Mouse (Mus musculus) bone marrow macrophage, adult 2 months (primary cell): Measurements from ENCODE around the gene Ube2h. TPM values are rescaled to one million over a fixed set of nuclear protein-coding genes. Genes with fewer than 3 reads are reported as not detected.
A peak's percentile ranks its signal among the peaks of the same experiment; 100 is the strongest.

Experiments
- H3K27ac ChIP-seq: 2 replicates; pipeline ENCODE4 v1.5.1; 2012; ENCODE audit warnings: low read depth, low read length; ENCODE audit not compliant: insufficient read depth
- H3K4me1 ChIP-seq: 2 replicates; pipeline ENCODE4 v1.6.1; 2012; ENCODE audit warnings: low read length; ENCODE audit not compliant: control insufficient read depth, insufficient read depth
- H3K4me3 ChIP-seq: 2 replicates; pipeline ENCODE4 v1.5.1; 2012; ENCODE audit warnings: mild to moderate bottlenecking, low read length, moderate library complexity; ENCODE audit not compliant: insufficient read depth
- CTCF ChIP-seq: IDR thresholded peaks from 2 replicates; pipeline ENCODE4 v1.5.1; 2012; ENCODE audit warnings: low read depth, mild to moderate bottlenecking, low read length, moderate library complexity
- POLR2A ChIP-seq: IDR thresholded peaks from 2 replicates; pipeline ENCODE4 v1.6.1; 2012; ENCODE audit warnings: mild to moderate bottlenecking, low read depth, low read length, borderline replicate concordance
- polyA plus RNA-seq: library from polyadenylated mRNA; stranded (reverse); fragments of >200 nt; gene quantifications from 2 replicates; pipeline ENCODE4 v1.2.4, GENCODE M21; 2012; ENCODE audit not compliant: missing spikeins, insufficient read depth, insufficient read length

Ube2h gene
- polyA plus RNA-seq, 1 experiment: 39.4 TPM

- H3K4me1 ChIP-seq: 0 out of 2 replicates have a peak, but pooled peaks cover 2% of the 10 kb centered on the region
These were observed 132.4 kb downstream of the Ube2h start for GRCm38 (mm10) chr6:30171967-30172366.

DNA sequence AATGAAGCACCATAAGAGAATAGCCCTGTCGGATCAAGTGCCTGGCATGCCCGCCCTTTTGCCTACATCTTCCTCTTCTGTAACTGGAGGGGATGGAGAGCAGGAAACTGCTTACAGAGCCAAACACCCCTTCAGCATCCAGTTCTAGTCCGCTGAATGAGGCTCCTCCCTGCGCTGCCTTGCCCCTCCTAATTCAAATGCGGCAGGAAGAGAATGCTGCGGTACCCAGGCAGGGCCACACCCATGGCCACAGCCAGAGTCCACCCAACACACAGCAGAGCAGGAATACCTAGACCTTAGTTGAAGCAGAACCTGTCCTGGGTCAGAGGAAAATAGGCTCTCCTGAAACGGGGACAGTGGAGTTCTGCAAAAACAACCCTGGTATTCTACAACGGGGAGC is 133.1 kb downstream of the Ube2h start:
- Histone ChIP-seq H3K27ac (no peak overlapping the region), H3K4me1 (peaks cover 7% of the 10 kb centered on the region; the same call in 1 of the 2 replicates), H3K4me3 (no peak overlapping the region)
- TF ChIP-seq CTCF (no peak), POLR2A (no peak)

More at GRCm38 (mm10) chr6:30171967-30172366, 132.4 kb downstream of the Ube2h start:
- Histone ChIP-seq H3K27ac (no peak overlapping the region), H3K4me3 (no peak overlapping the region)
- TF ChIP-seq CTCF: no peak
- TF ChIP-seq POLR2A: no peak

GRCm38 (mm10) chr6:30169148-30169547 is 135.2 kb downstream of the Ube2h start:
- no peak overlapping the region for H3K4me3 ChIP-seq
- TF ChIP-seq CTCF (no peak), POLR2A (no peak)
- H3K4me1 ChIP-seq: peaks cover 8% of the 10 kb centered on the region; the same call in 1 of the 2 replicates
- H3K27ac ChIP-seq: no peak overlapping the region

DNA sequence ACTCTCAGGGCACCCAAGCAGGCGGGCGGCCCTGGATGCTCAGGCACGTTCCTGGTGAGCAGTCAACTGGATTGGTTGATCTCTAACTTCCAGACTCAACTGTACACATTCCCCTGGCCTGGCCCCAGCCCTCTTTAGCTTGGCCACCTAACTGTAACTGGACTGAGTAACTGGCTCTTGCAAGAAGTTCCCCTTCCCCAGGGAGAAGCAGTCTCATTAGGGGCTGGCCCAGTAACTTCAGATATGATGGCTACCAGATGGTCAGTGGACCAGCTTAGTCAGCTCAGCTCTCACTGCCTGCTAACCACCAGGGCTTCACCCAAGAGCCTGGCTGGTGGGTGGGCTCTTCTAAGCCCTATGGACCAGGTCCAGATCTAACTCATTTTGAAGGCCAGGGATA is 136.1 kb downstream of the Ube2h start:
- no peak for TF ChIP-seq POLR2A
- TF ChIP-seq CTCF: no peak
- Histone ChIP-seq H3K4me3 (no peak overlapping the region), H3K4me1 (peaks cover 6% of the 10 kb centered on the region; the same call in 1 of the 2 replicates), H3K27ac (no peak overlapping the region)

DNA sequence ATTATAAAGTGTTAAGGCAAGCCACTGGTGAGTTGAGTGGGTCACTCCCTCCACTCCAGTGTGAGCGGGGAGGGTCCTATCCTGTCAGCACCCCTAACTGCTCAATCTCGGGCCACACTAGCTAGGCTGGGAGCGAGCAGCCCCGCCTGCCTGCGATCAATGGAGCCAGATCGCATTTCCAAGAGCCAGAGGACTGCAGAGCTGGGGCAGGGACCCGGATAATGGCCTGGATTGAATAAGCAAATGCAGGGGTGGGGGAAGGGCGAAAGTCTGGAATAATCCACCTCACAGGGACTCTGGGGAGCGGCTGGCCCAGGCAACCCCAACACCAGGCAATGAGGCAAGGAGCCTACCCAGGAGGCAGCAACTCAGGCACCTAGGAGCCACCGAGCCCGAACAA is 137.1 kb downstream of the Ube2h start:
- TF ChIP-seq POLR2A: no peak
- no peak for TF ChIP-seq CTCF
- H3K4me3 ChIP-seq: no peak overlapping the region
- H3K27ac ChIP-seq: no peak overlapping the region
- H3K4me1 ChIP-seq: peaks cover 15% of the 10 kb centered on the region

GRCm38 (mm10) chr6:30166349-30166748 is 138.0 kb downstream of the Ube2h start:
- no peak overlapping the region for H3K4me3 ChIP-seq
- H3K4me1 ChIP-seq: peaks cover 22% of the 10 kb centered on the region
- TF ChIP-seq POLR2A (no peak), CTCF (no peak)
- no peak overlapping the region for H3K27ac ChIP-seq

DNA sequence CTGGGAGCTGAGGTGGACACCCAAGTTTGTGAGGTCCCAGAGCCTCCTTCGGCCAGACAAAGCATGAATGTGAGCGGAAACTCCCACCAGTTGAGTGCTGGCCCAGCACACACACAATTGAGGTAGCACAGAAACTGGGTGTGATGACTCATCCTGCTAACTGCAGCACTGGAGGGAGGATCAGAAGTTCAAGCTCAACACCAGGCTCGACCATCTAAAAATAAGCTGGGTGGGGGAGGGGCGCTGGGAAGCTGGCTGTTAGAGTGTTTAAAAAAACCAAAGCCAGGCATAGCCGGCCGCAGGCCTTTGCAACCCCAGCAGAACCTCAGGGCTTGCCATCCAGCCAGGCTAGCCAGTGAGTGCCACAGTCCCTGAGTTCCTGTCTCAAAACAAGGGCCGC is 142.2 kb downstream of the Ube2h start:
- TF ChIP-seq POLR2A (no peak), CTCF (no peak)
- Histone ChIP-seq H3K4me3 (no peak overlapping the region), H3K27ac (peak overlapping the region; percentile 67), H3K4me1 (peaks cover 46% of the 10 kb centered on the region)

GRCm38 (mm10) chr6:30161618-30162017 is 142.7 kb downstream of the Ube2h start:
- Histone ChIP-seq H3K4me3 (no peak overlapping the region), H3K27ac (peak overlapping the region; percentile 67), H3K4me1 (peaks cover 49% of the 10 kb centered on the region)
- no peak for TF ChIP-seq POLR2A
- TF ChIP-seq CTCF: no peak

Other genes starting within 250 kb of the Ube2h start
- 16.7 and 18.9 TPM in 2 replicates for gene Zc3hc1, start 86.5 kb upstream of the Ube2h start, polyA plus RNA-seq
- 17.3 and 18.1 TPM in 2 replicates for gene Klhdc10, start 97.3 kb upstream of the Ube2h start, polyA plus RNA-seq
- 23.9 and 31.8 TPM in 2 replicates for gene Tmem209, start 205.2 kb upstream of the Ube2h start, polyA plus RNA-seq
- gene Ssmem1, start 205.3 kb upstream of the Ube2h start, polyA plus RNA-seq: not detected in 2 replicates
- gene Cpa2, start 237.0 kb upstream of the Ube2h start, polyA plus RNA-seq: not detected in 2 replicates